Mouse (Mus musculus): ENCODE results near the gene Myh9.
"Not testable (repeated sequence)": the region's sequence is repeated elsewhere in the genome, so short reads cannot be mapped to it uniquely, and the experiment has no call there.

Gene Myh9

GRCm38 (mm10) chr15:77750461-77750860 is 91.5 kb downstream of the Myh9 start:
- DNase-seq = peak; percentile 54

GRCm38 (mm10) chr15:77749717-77750116 is 92.3 kb downstream of the Myh9 start:
- DNase-seq = peak; percentile 83

DNA sequence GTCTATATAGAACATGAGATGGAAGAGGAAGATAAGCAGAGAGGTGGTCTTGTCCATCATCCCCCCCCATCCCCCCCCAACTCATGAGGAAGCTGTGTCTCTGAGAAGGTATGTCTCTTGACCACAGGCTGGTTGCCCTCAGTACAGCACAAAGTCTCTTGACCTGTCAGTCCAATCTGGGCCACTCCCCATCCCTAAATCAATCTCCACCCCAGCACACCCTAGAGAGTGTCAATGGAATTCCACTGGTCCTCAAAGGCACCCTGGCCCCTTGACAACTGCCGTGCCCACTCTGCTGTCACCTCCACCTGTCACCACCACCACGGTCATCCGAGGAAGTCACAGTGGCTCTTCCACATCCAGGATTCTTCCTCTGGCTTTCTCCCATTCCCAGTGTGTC is 93.6 kb downstream of the Myh9 start:
- peak; percentile 6 for DNase-seq

DNA sequence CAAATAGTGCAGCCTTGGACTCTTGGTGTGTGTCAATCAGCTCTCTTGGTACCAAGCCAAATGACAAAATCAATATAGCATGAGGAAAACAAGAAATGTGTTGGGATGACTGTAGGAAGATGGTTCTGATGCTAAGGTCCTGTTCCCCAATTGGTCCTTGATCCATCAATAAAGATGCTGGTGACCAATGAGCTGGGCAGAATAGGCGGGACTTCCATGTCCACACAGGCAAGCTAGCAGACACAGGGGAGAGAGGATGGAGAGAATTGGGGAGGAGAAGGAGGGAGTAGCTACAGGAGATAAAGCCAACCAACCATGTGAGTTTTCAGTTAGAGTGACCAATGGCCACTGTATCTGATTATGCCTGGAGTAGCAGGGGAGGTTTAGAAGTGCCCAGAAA is 95.6 kb downstream of the Myh9 start:
- DNase-seq = no peak

- DNase-seq = no peak
Measured at GRCm38 (mm10) chr15:77745081-77745480, 96.9 kb downstream of the Myh9 start.

GRCm38 (mm10) chr15:77744632-77745031 is 97.3 kb downstream of the Myh9 start:
- no peak for DNase-seq

DNA sequence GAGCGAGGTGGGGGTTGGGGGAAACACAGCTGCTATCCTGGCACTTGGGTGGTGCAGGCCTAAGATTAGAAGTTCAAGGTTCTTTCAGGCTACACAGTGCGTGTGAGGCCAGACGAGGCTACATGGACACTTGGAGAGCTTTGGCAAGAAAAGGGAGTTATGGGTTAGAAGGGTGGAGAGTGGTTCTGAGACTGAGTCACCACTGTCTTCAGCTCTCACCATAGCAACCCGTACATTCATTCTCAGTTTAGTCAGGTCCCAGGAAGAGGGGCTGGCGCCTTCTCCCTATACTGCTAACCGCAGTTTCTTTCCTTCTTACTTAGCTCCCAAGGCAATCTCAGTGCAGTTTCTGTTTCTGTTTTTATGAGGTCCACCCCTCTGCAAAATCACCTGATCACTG is 100.4 kb downstream of the Myh9 start:
- DNase-seq = not testable (repeated sequence)

GRCm38 (mm10) chr15:77740511-77741297 is 101.3 kb downstream of the Myh9 start:
- DNase-seq = no peak

- not testable (repeated sequence) for DNase-seq
Measured at GRCm38 (mm10) chr15:77733903-77734302, 108.1 kb downstream of the Myh9 start.

GRCm38 (mm10) chr15:77733380-77733779 is 108.6 kb downstream of the Myh9 start:
- DNase-seq = not testable (repeated sequence)

GRCm38 (mm10) chr15:77732851-77733250 is 109.1 kb downstream of the Myh9 start:
- not testable (repeated sequence) for DNase-seq

DNA sequence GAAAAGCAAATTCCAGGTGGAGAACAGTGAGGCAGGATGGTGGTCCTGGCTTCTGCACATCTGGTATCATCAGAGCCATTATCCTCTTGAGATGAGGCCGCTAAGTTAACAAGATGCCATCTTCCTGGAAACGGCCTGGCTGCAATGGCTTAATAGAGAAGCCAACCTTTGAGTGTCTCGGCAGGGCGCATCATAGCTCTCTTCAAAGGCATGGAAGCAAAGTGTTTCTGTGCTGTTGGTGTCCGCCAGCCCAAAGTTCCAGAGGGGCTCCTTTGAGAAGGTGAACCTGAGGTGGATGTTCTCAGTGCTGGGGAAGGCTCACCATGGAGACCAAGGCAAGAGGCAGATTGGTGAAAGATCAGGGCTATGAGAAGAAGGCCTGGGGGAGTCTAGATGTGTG is 110.4 kb downstream of the Myh9 start:
- DNase-seq = no peak

GRCm38 (mm10) chr15:77728739-77729138 is 113.2 kb downstream of the Myh9 start, which contains the start of gene Apol9b:
Apol9b (plus strand) TSS chr15:77729039.
- not testable (repeated sequence) for DNase-seq

DNA sequence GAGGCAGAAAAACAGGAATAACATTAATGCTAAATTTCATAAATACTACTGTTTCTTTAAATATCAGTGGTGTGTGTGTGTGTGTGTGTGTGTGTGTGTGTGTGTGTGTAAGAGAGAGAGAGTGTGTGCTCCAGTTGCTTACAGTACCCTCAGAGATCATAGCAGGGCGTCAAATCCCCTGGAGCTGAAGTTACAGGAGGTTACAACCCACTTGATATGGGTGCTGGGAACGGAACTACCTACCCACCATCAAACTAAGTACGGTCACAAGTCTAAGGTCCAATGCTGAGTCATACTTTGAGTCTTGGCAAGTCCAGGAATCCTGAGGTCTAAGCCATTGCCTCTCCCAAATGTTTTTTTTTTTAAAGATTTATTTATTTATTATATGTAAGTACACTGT is 114.2 kb downstream of the Myh9 start:
- DNase-seq = not testable (repeated sequence)

DNA sequence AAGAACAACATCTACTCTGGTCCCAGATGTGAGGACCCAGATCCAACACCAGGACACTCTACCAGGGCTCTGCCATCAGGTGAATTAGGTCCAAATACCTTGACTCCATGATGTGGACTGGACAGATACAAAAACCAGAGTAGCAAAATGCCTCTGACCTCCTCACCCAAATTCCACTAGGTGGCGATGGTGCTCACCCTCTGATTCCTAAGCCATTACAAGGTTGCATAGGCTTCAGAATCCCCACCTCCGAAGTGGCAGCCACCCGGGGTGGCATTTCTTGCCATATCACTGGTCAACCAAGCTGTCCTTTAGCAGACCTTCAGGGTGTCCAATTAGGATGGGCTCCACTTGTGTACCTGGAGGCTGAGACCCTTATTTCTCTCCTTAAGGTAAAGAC is 114.8 kb downstream of the Myh9 start:
- not testable (repeated sequence) for DNase-seq

DNA sequence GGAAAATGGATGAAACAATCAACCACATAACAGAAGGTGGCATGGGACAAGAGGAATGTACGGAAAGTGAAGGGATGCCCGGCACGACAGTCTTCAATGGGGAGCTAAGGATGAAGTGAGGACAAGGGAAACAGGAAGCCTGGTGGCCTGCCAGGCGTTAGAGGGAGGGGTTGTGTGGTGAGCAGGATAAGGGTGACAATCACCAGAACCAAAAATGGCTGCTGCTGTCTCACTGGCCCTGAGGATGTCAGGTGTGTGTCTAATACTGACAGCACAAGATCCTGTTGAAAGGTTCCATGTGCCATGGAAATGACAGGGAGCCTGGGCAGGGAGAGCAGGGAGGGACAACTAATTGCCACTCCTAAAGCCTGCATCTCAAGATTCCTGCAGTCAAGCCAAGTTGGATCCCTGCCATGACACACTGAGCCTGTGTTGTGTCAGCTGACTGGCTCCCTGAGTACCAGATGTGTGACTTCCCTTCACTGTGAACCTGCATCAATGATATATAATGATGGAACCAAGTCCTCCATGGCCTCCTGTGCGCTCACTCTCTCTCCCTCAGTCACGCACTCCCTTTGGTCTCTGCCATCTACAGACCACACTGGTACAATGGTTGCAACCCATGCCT is 116.5 kb downstream of the Myh9 start:
- not testable (repeated sequence) for DNase-seq

DNA sequence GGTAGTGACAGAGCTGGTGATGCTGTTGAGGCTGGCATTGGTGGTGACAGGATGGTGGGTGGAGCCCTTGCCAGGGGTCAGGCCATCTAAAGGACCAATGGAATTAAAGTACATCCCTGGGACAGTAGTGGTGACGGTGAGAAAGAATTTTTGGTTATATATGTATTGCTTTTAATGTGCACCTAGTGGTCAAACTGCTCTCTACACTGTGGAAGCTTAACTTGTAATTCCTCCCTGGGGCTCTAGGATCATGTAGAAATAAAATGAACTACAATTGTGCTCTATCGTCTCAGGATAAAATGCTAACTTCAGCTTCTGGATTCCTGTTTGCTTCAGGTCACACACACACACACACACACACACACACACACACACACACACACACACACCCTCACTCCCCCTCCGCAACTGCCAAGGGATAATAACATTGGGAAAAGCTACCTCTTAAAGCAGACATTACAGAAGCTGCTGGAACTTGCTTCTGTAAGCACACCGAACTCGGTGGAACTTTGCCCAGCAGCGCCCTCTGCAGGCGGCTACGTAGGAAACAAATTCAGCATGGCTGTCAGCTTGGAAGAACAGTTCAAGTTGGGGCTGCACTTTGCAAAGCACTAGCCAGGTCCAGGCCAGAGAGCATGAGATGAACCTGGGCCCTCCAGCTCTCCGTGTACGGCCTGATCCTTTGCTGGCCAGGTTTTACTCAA is 117.6 kb downstream of the Myh9 start:
- DNase-seq = not testable (repeated sequence)

GRCm38 (mm10) chr15:77721509-77721908 is 120.5 kb downstream of the Myh9 start:
- DNase-seq = not testable (repeated sequence)

- not testable (repeated sequence) for DNase-seq
Measured at GRCm38 (mm10) chr15:77718240-77718639, 123.7 kb downstream of the Myh9 start.
